Mouse (Mus musculus): ENCODE results near the gene Fyco1. TPM values are rescaled to one million over a fixed set of nuclear protein-coding genes. Genes with fewer than 3 reads are reported as not detected.

Fyco1 gene
- polyA plus RNA-seq, 1 experiment from 2014 or later: 14.7 TPM

Other genes starting within 250 kb of the Fyco1 start
- gene Slc6a20b, start 219.3 kb downstream of the Fyco1 start, polyA plus RNA-seq (2015; fragmentation: Nextera tagmentation; extraction: Ambion mirVana): 0.21 and 0.31 TPM in 2 replicates
- gene Ccr9, start 173.5 kb downstream of the Fyco1 start, polyA plus RNA-seq (2015; fragmentation: Nextera tagmentation; extraction: Ambion mirVana): 0.41 and 0.46 TPM in 2 replicates
- gene Slc6a20a, start 173.0 kb downstream of the Fyco1 start, polyA plus RNA-seq (2015; fragmentation: Nextera tagmentation; extraction: Ambion mirVana): 3.4 and 4.7 TPM in 2 replicates
- gene Lztfl1, start 134.2 kb downstream of the Fyco1 start, polyA plus RNA-seq (2015; fragmentation: Nextera tagmentation; extraction: Ambion mirVana): 46.4 and 47.8 TPM in 2 replicates
- gene Cxcr6, start 45.4 kb downstream of the Fyco1 start, polyA plus RNA-seq (2015; fragmentation: Nextera tagmentation; extraction: Ambion mirVana): 0.70 and 1.0 TPM in 2 replicates
- gene Xcr1, start 10.1 kb upstream of the Fyco1 start, polyA plus RNA-seq (2015; fragmentation: Nextera tagmentation; extraction: Ambion mirVana): not detected in 2 replicates
- gene Ccr1, start 116.8 kb upstream of the Fyco1 start, polyA plus RNA-seq (2015; fragmentation: Nextera tagmentation; extraction: Ambion mirVana): 4.3 and 5.0 TPM in 2 replicates
- not detected in 2 replicates for gene Ccr1l1, start 126.5 kb upstream of the Fyco1 start, polyA plus RNA-seq (2015; fragmentation: Nextera tagmentation; extraction: Ambion mirVana)
- 0.18 and 0.32 TPM in 2 replicates for gene Ccr3, start 170.1 kb upstream of the Fyco1 start, polyA plus RNA-seq (2015; fragmentation: Nextera tagmentation; extraction: Ambion mirVana)

Measured in stomach, embryonic 16.5 days (tissue).